Mouse (Mus musculus) testis, adult 2 months (tissue): ENCODE results near the gene Snrnp35.

Source experiments
- CTCF ChIP-seq: fragments of 200-500 bp; IDR thresholded peaks from 2 replicates; pipeline ENCODE4 v1.5.1; 2012; ENCODE audit warnings: low read depth, mild to moderate bottlenecking, inconsistent platforms, low read length, moderate library complexity; ENCODE audit not compliant: control insufficient read depth, insufficient read depth, insufficient replicate concordance
- POLR2A ChIP-seq: fragments of 200-500 bp; IDR thresholded peaks from 2 replicates; pipeline ENCODE4 v1.6.1; 2012; ENCODE audit warnings: low read depth, mild to moderate bottlenecking, inconsistent platforms, low read length, moderate library complexity; ENCODE audit not compliant: control insufficient read depth

DNA sequence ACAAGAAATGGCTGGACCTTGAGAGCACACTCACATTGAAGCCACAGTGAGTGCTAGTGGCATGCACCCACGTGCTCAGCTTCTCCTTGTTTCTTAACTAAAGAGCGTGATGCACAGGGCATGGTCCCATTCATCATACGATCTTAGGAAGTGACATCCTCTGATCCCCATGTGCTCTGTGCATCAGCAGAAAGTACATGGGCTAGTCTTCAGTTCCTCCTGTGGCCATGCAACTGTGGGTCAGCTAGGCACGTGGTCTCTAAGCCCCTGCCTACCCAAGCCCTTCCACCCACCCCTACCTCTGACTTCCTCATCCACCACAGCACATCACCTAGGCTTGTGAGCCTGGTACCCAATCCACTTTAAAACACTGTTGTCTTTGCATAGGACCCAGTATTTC, 9.7 kb downstream of the Snrnp35 start:
- TF ChIP-seq POLR2A (no peak), CTCF (no peak)
